Mouse (Mus musculus): ENCODE measurements around the gene Bend5.

GRCm38 (mm10) chr4:111502965-111503727 lies 88.3 kb downstream of the Bend5 start:
- TF ChIP-seq CTCF (IDR thresholded peaks at IDR 0.05; ENCODE audit: low read depth, low read length): no peak
- TF ChIP-seq POLR2A (IDR thresholded peaks at IDR 0.05; ENCODE audit: extremely low read depth, insufficient read depth, low read length): no peak
